Mouse (Mus musculus) liver, embryonic 14.5 days (tissue): Measurements from ENCODE around the gene Mrps21.

ENCODE experiments used
- CTCF ChIP-seq: IDR thresholded peaks from 2 replicates; pipeline ENCODE4 v1.5.1; 2016; ENCODE audit warnings: antibody characterized with exemption, low read depth, control low read depth
- EP300 ChIP-seq: IDR thresholded peaks from 2 replicates; pipeline ENCODE4 v1.6.1; 2016; ENCODE audit warnings: antibody characterized with exemption, low read depth

GRCm38 (mm10) chr3:95902643-95903042, 31.3 kb upstream of the Mrps21 start:
- TF ChIP-seq CTCF (no peak), EP300 (no peak)
